Mouse (Mus musculus): ENCODE results near the gene Kat6b. TPM values are rescaled to one million over a fixed set of nuclear protein-coding genes. Genes with fewer than 3 reads are reported as not detected.

The Kat6b gene
- total RNA-seq, 2 experiments from 2014 or later, result 60.3 to 62.0 TPM

GRCm38 (mm10) chr14:21702691-21703090 lies 221.5 kb downstream of the Kat6b start:
- DNase-seq (ENCODE audit: low spot score in 2 of 2), result no peak

- no peak for DNase-seq (ENCODE audit: low spot score in 2 of 2)
Measured at GRCm38 (mm10) chr14:21703255-21703654, 222.0 kb downstream of the Kat6b start.

DNA sequence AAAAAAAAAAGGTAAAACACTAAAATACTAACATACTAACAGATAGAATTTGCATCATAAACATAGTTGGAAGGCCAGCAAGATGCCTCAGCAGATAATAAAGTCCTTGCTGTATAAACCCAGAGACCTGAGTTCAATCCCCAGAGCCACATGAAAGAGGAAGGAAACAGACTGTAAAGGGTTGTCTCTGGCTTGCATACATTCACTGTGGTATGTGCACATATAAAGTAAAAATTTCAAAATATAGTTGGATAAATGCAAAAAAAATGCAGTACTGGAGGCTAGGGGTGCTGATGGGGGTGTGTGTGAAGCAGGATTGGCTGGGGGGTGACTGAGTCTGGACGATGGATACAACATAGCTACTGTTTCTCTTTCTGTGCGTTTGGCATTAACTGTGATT lies 224.2 kb downstream of the Kat6b start:
- DNase-seq (ENCODE audit: low spot score in 2 of 2), result no peak

DNA sequence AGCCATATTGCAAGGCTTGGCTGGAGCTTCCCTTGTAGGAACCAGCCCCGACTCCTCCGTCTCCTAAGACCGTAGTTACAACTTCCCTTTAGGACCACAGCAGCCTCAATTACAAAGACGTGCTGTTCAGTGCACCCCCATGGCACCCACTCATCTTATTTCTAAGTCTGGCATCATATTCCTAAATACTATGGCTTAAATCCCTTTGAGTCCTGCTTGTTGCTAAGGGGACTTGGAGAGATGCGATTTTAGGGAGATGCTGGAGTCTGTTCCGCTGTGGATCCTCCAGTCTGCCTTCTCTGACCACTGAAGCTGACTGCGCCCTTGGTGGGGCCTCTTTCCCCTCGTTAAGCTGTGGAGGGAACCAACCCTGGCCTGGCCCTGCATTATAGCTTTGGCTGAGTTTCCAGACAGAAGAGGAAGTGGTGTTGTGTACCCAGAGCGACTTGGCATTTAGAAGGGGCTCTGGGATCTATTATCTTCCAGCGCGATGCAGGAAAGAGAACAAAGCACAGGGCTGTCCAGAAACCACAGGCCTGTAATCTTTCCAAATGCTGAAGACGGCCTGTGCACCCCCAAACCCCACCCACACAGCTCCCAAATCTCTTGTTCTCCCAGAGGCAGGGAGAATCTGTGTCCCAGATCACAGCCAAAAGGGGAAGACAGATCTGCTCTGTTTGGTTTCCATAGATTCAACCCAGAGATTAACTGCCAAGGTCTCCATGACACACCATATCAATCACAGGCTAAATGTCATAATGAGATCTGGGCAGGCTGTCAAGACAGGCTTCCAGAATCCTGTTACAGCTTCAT lies 225.7 kb downstream of the Kat6b start:
- DNase-seq (ENCODE audit: low spot score in 2 of 2), result peak; percentile 54 to 56

GRCm38 (mm10) chr14:21709545-21709944 lies 228.3 kb downstream of the Kat6b start:
- DNase-seq (ENCODE audit: low spot score in 2 of 2), result no peak

DNA sequence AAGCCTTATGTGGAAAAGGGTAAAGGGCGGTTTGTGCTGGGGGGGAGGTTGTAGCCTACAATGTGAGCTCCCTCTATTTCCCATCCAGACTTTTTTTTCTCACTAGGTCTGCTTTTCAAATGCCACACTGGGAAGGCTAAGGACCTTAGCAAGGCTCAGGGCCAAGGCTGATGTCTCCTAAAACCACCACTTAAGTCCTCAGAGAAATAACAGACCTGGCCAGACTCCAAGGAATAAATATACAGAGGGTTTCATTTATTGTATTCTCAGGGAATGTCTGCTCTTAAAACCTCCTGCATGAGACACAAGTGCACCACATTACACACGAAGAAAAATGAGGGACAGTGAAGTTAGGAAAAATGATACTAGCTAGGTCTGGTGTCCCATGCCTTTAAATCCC lies 230.0 kb downstream of the Kat6b start:
- DNase-seq (ENCODE audit: low spot score in 2 of 2), result no peak

- no peak for DNase-seq (ENCODE audit: low spot score in 2 of 2)
Measured at GRCm38 (mm10) chr14:21714486-21714885, 233.3 kb downstream of the Kat6b start, which contains the start of gene Dupd1. TSS of gene Dupd1 (minus strand) at chr14:21714576.

- no peak for DNase-seq (ENCODE audit: low spot score in 2 of 2)
Measured at GRCm38 (mm10) chr14:21719646-21720383, 238.6 kb downstream of the Kat6b start.

DNA sequence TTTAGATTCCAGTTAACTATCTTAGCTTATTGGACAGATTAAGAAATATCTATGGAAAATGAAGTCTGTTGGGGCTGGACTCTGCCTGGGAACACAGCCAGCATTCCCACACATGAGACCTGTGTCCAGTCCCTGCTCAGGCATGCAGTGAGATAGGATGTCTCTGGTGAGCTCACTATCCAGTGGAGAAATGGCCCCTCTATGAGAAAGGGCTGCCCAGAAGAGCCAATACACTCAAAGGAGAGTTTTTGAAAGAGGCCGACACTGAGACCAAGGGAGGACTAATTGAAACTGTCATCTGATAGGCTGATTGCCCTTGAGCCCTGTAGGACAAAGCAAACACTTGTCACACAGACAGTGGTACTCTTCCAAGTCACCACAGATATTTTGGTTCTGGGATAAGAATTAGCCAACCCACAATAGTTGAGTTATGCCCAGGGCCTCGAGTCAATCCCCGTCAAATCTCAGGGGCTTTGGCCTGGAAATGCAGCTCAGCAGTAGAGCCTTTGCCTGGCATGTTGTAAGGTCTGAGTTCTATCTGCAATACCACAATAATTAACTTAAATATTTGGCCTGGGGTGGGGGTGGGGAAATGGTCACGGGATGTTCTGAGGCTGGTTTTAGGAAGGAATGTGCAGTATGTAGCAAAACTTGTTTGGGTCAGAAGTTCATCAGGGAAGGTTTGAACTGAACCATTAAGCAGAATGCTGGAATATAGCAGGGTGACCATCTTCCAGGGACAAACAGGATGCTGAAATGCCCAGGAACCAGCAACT lies 239.4 kb downstream of the Kat6b start:
- no peak for DNase-seq (ENCODE audit: low spot score in 2 of 2)

Other genes starting within 250 kb of the Kat6b start
- under 1 TPM; 0.29 to 0.53 TPM for gene Dupd1, start 233.1 kb downstream of the Kat6b start, total RNA-seq (2021)